Mouse (Mus musculus) hematopoietic stem cell, adult 5-6 weeks (primary cell): ENCODE data around the gene Traf3ip2. TPM values are rescaled to one million over a fixed set of nuclear protein-coding genes. Genes with fewer than 3 reads are reported as not detected.

Source experiments
- ATAC-seq, 2 experiments: fragments of 125-278 bp in 1 of 2; replicated peaks in 1 of 2; 2 replicates each; pipeline ENCODE4 v1.8.0; 2016 to 2017; ENCODE audit warnings: inconsistent platforms in 2 of 2, mild to moderate bottlenecking in 2 of 2, moderate number of reproducible peaks in 2 of 2, low read depth in 1 of 2, moderate TSS enrichment in 1 of 2; ENCODE audit not compliant: low FRiP score in 2 of 2, poor library complexity in 2 of 2, severe bottlenecking in 2 of 2, insufficient read depth in 1 of 2, low TSS enrichment in 1 of 2
- total RNA-seq: library from RNA; stranded (forward); fragments of 172-1452, 232-1000 nt; gene quantifications from 2 replicates; pipeline ENCODE4 v1.2.3, GENCODE M21; 2017

The Traf3ip2 gene
- total RNA-seq, 1 experiment from 2014 or later = 4.1 TPM

DNA sequence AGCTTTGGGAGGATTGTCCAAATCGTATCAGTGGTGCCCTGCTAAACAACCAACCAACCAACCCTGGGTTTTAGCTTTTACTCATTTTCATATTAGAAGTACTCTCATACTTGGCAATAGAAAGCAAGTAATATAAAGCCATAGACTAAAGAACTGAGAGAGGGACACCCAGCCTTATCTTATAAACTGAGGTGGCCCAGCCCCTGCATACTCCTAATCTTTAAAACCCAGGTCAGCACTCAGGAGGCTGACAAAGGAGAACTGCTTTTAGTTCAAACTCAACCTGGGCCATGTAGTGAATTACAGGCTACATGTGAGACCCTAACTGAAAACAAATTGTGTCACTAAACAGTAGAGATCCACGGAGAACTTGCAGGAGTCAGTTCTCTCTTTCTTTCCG, 36.8 kb downstream of the Traf3ip2 start:
- no peak for ATAC-seq

GRCm38 (mm10) chr10:39650316-39650715, 37.6 kb downstream of the Traf3ip2 start:
- ATAC-seq = no peak

DNA sequence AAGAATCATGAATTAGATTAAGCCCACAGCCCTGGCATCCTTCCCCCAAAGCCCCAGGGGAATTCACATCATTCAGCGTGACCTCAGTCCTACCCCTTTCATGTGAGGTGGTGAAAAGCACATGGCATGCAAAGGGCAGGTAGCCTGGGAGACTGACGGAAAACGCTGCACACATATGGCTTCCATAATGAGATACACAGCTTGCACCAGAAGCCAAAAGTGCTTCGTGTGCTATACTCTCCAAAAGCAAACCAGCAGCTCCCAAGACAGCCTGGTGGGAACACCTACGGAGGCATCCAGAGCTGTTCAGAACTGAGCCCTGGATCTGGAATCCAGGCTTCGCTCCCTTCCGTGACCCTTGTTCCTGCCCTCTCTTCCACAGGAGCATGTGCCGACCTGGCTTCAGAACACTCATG, 41.3 kb downstream of the Traf3ip2 start:
- no peak for ATAC-seq

- no peak for ATAC-seq
These were observed 46.2 kb downstream of the Traf3ip2 start for GRCm38 (mm10) chr10:39658901-39659410.

- ATAC-seq = no peak
These were observed 46.9 kb downstream of the Traf3ip2 start for GRCm38 (mm10) chr10:39659411-39660268.

DNA sequence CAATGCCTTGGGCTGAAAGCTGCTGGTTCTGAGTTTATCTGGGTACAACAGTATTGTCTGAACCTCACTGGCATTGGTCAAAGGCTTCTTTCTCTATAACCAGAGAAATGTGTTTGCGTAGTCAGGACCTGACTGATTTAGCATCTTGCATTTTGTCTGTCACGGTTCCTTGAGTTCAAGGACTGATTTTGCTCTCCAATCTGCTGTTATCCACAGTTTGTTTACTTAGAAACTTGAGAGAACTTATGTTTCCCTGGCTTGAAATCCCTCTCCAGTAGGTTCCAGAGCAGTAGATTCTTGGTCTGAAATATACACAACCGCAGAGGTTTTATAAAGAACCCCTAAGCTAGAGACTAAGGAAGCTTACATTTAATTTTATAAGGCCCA, 47.5 kb downstream of the Traf3ip2 start:
- ATAC-seq = no peak

GRCm38 (mm10) chr10:39660698-39661097, 48.0 kb downstream of the Traf3ip2 start:
- ATAC-seq = no peak

GRCm38 (mm10) chr10:39665071-39665502, 52.4 kb downstream of the Traf3ip2 start:
- ATAC-seq = no peak

DNA sequence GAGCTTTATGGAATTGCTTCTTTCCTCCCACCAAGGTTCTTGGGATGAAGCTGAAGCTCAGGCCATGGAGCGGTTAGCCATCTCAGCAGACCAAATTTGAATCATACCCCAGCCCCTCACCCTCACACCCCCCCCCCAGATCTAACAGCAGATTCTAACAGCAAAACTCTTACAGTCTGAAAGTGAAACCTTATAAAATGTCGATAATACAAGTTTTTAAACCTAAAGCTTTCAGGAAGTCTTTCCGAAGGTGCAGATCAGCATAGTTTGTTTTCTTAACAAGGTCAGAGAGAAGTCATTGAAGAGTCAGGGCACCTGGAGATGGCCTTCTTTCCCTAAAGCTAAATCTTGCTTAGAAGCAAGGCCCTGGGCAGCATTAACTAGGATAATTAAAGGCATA, 53.3 kb downstream of the Traf3ip2 start:
- ATAC-seq = no peak

DNA sequence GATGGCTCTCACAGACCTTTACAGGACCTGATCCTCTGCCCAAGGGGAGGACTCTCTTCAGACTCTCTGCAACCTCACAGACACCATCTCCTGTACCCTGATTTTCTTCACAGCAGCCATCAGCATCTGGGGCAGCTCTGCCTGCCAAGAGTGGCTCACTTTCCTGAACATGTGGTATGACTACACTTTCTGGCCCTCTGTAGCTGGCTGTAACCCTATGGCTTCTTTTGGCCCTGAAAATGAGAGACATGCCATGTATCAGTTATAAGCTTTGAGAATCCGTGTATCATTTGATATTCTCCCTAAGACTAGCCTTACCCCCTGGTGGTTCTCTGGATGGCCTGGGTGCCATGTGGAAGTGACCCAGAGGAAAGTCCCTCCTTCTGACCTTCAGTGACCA, 58.7 kb downstream of the Traf3ip2 start:
- ATAC-seq = no peak

GRCm38 (mm10) chr10:39672547-39673051, 59.9 kb downstream of the Traf3ip2 start:
- ATAC-seq = no peak

DNA sequence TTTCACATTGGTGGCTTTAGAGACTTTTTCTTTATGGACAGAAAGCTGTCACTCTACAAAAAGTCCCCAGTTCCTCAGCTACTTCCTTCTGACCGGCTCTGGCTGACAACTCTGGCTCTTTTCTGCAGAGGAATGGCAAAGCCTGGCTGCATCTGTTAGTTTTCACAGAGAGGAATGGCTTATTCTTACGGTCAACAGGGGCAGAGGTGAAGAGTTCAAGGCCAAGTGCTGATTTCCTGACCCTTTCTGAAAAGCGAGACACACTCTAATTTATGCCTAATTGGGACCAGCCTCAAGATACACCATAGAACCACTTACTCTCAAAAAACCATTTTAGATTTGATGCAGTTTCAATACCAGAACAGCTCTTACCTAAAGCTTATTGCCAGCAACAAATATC, 61.4 kb downstream of the Traf3ip2 start:
- ATAC-seq = no peak

DNA sequence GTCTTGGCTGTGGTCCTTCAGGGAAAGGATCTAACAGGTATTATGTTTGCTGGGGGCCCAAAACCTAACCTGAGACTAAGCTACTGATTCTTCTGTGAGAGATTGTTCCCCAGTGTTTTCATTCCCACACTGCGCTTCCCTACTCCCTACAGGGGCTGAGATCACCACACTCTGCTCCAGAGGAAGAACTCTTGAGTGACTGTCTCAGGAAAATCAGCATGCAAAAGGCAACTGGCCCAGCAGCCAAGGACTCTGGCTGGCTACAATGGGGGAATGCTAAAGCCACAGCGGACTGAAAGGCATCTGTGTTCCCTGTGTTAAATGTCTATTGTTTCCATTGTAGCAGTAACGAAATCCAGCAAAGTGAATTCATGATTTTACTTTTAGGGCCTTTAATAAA, 62.0 kb downstream of the Traf3ip2 start:
- ATAC-seq = no peak

DNA sequence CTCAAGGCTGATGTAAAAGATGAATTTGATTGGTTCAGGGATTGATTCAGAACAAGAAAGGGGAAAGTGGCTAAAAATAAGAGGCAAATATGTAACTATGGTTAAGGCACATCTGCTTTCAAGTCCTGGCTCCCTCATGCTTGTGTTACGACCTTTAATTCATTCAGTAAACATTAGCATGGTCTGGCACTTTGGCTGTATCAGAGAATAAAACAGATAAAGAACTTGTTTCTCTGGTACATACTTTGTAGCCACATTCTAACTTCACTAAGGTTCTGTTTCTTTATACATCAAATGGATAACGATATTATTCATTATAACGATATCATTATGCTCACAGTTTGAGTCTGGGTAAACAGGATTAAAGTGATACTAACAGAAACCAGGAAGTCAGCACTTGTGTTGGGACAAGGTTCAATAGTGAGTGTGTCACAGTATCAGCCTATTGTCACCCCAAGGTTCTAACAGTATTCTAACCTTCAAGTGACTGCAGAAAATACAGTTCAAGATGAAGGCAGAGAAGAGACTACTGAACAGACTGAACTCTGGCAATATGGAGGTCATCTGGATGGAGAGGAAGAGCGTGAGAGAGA, 65.6 kb downstream of the Traf3ip2 start:
- ATAC-seq = no peak

GRCm38 (mm10) chr10:39681014-39681413, 68.3 kb downstream of the Traf3ip2 start:
- ATAC-seq = no peak

- no peak for ATAC-seq
These were observed 69.8 kb downstream of the Traf3ip2 start for GRCm38 (mm10) chr10:39682556-39682955.

DNA sequence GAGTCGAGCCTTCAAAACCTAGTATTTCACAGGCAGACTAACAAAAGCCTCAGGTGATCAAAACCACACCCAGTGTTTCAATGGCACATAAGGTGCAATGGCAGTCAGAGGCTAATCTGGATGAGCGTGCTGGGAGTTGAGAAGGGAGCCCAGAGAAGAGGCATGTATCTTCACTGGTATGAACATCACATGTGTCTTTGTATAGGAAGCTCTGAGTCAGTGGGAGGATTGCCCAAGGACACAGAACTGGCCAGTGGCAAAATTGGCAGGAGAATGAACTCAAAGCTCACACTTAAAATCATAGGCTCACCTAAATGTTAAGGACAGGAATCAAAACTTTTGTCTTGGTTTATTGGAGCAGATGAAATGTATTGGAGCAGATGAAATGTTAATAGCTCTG, 70.7 kb downstream of the Traf3ip2 start:
- ATAC-seq = no peak

DNA sequence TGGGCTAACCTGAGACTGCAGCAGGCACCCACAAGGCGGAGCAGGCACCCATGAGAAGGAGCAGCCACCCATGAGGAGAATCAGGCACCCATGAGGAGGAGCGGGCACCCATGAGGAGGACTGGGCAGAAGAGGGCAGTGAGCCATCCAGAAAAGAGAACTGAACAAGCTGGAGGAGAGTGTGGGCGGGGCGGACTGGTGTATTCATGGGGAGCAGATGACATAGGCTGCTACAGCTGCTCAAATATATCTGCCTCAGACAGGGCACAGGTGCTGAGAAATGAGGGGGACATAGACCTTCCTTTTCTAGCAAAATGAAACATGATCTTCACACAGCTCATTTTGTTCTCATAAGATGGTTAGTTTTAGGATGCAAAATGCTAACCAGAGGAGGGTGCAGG, 74.1 kb downstream of the Traf3ip2 start:
- ATAC-seq = no peak
